Mouse (Mus musculus) neural tube, embryonic 11.5 days (tissue): ENCODE results near the gene Tcp11l2. TPM values are rescaled to one million over a fixed set of nuclear protein-coding genes. Genes with fewer than 3 reads are reported as not detected.

Experiments used
- ATAC-seq: fragments of 200-750 bp; cut with Nextera tagmentation; 2 replicates; pipeline ENCODE4 v1.8.0; 2017; ENCODE audit warnings: moderate number of reproducible peaks, mild to moderate bottlenecking, moderate TSS enrichment, moderate library complexity; ENCODE audit not compliant: insufficient read depth, low FRiP score, low TSS enrichment
- DNase-seq: peaks from one replicate; pipeline ENCODE4 v3.0.0-alpha.2; 2015; ENCODE audit warnings: low spot score
- H3K27ac ChIP-seq: fragments of 300-500 bp; sonication (generic); 2 replicates; pipeline ENCODE4 v1.5.1; 2014; ENCODE audit warnings: low read depth, mild to moderate bottlenecking, low read length
- H3K27me3 ChIP-seq: fragments of 300-500 bp; sonication (generic); 2 replicates; pipeline ENCODE4 v1.6.1; 2014; ENCODE audit warnings: mild to moderate bottlenecking, low read length, mixed read lengths; ENCODE audit not compliant: control insufficient read depth, insufficient read depth
- H3K36me3 ChIP-seq: fragments of 300-500 bp; sonication (generic); 2 replicates; pipeline ENCODE4 v1.6.1; 2014; ENCODE audit warnings: mild to moderate bottlenecking, low read length, moderate library complexity, mixed read lengths; ENCODE audit not compliant: control insufficient read depth, insufficient read depth
- H3K4me1 ChIP-seq: fragments of 300-500 bp; sonication (generic); 2 replicates; pipeline ENCODE4 v1.6.1; 2014; ENCODE audit warnings: low read length, mixed read lengths; ENCODE audit not compliant: control insufficient read depth, insufficient read depth
- H3K4me2 ChIP-seq: fragments of 300-500 bp; sonication (generic); 2 replicates; pipeline ENCODE4 v1.6.1; 2014; ENCODE audit warnings: low read depth, mild to moderate bottlenecking, moderate library complexity
- H3K4me3 ChIP-seq: fragments of 300-500 bp; sonication (generic); 2 replicates; pipeline ENCODE4 v1.5.1; 2014; ENCODE audit warnings: low read depth, low read length
- H3K9ac ChIP-seq: fragments of 300-500 bp; sonication (generic); 2 replicates; pipeline ENCODE4 v1.6.1; 2014; ENCODE audit warnings: mild to moderate bottlenecking, low read length
- H3K9me3 ChIP-seq: fragments of 300-500 bp; sonication (generic); 2 replicates; pipeline ENCODE4 v1.6.1; 2016; ENCODE audit warnings: low read length; ENCODE audit not compliant: control insufficient read depth
- WGBS: fragments of 180-500 bp; shearing (Covaris S2); extraction: QIAGEN DNeasy Blood & Tissue Kit; methylation state at CpG from one replicate; pipeline ENCODE4 v1.1.7; 2014; 5-methylcytosine and 5-hydroxymethylcytosine counted together
- polyA plus RNA-seq: library from polyadenylated mRNA; unstranded; fragments of >200 nt; fragmentation: Nextera tagmentation; extraction: Ambion mirVana; gene quantifications from 2 replicates; pipeline ENCODE4 v1.2.1, GENCODE M21; 2014

Tcp11l2 gene
- polyA plus RNA-seq, 1 experiment from 2014 or later: 11.6 TPM

- Histone ChIP-seq H3K27ac (peak within 1 kb of the TSS; percentile 81), H3K4me2 (peak within 1 kb of the TSS; percentile 84), H3K27me3 (no peaks in the 10 kb centered on the region), H3K4me1 (no peaks in the 10 kb centered on the region; the same call in 1 of the 2 replicates), H3K9ac (peak within 1 kb of the TSS; percentile 56), H3K9me3 (no peaks in the 10 kb centered on the region), H3K4me3 (peak within 1 kb of the TSS; percentile 62), H3K36me3 (no peaks in the 10 kb centered on the region)
- WGBS: 8% methylated on average over 53 of the region's 53 CpGs
- ATAC-seq (peak; percentile 93), DNase-seq (peak; percentile 91)
Observed at GRCm38 (mm10) chr10:84621826-84622790, 45.7 kb downstream of the Tcp11l2 start, which contains the start of gene Polr3b. Gene Polr3b (plus strand): TSS chr10:84622292.

- no peaks in the 10 kb centered on the region for H3K27me3 ChIP-seq
- no peak for ATAC-seq
- H3K9me3 ChIP-seq: no peaks in the 10 kb centered on the region
- no peak overlapping the region for H3K4me2 ChIP-seq
- no peaks in the 10 kb centered on the region; the same call in 1 of the 2 replicates for H3K36me3 ChIP-seq
- H3K4me3 ChIP-seq: no peak overlapping the region
- H3K4me1 ChIP-seq: no peaks in the 10 kb centered on the region
- 66% methylated on average over 5 of the region's 5 CpGs for WGBS
- peak; percentile 46 for DNase-seq
- no peak overlapping the region for H3K9ac ChIP-seq
- H3K27ac ChIP-seq: no peak overlapping the region
Observed at GRCm38 (mm10) chr10:84631182-84631581, 54.8 kb downstream of the Tcp11l2 start.

GRCm38 (mm10) chr10:84632005-84632404 lies 55.6 kb downstream of the Tcp11l2 start:
- Histone ChIP-seq H3K9ac (no peak overlapping the region), H3K4me3 (no peak overlapping the region), H3K9me3 (no peaks in the 10 kb centered on the region), H3K27ac (no peak overlapping the region), H3K4me1 (no peaks in the 10 kb centered on the region), H3K27me3 (no peaks in the 10 kb centered on the region), H3K4me2 (no peak overlapping the region), H3K36me3 (no peaks in the 10 kb centered on the region; the same call in 1 of the 2 replicates)
- no peak for ATAC-seq
- WGBS: 88% methylated on average over 4 of the region's 4 CpGs
- DNase-seq: no peak

- WGBS: 93% methylated on average over 10 of the region's 10 CpGs
- Histone ChIP-seq H3K9ac (no peak overlapping the region), H3K36me3 (no peaks in the 10 kb centered on the region; the same call in none of the 2 replicates), H3K4me3 (no peak overlapping the region), H3K9me3 (no peaks in the 10 kb centered on the region), H3K27me3 (no peaks in the 10 kb centered on the region), H3K4me1 (no peaks in the 10 kb centered on the region), H3K27ac (no peak overlapping the region), H3K4me2 (no peak overlapping the region)
- no peak for DNase-seq
- no peak for ATAC-seq
Observed at GRCm38 (mm10) chr10:84636656-84637055, 60.2 kb downstream of the Tcp11l2 start.

GRCm38 (mm10) chr10:84638382-84638781 lies 62.0 kb downstream of the Tcp11l2 start:
- Histone ChIP-seq H3K36me3 (no peaks in the 10 kb centered on the region; the same call in none of the 2 replicates), H3K27ac (no peak overlapping the region), H3K9ac (no peak overlapping the region), H3K27me3 (no peaks in the 10 kb centered on the region), H3K4me3 (no peak overlapping the region), H3K4me2 (no peak overlapping the region), H3K9me3 (no peaks in the 10 kb centered on the region), H3K4me1 (peaks cover 4% of the 10 kb centered on the region; the same call in 1 of the 2 replicates)
- no peak for DNase-seq
- 91% methylated on average over 4 of the region's 4 CpGs for WGBS
- ATAC-seq: no peak

- Histone ChIP-seq H3K4me2 (no peak overlapping the region), H3K36me3 (no peaks in the 10 kb centered on the region; the same call in none of the 2 replicates), H3K4me3 (no peak overlapping the region), H3K9me3 (no peaks in the 10 kb centered on the region), H3K27ac (no peak overlapping the region), H3K9ac (no peak overlapping the region), H3K4me1 (peaks cover 4% of the 10 kb centered on the region; the same call in 1 of the 2 replicates), H3K27me3 (no peaks in the 10 kb centered on the region)
- ATAC-seq (no peak), DNase-seq (no peak)
- WGBS: 82% methylated on average over 4 of the region's 4 CpGs
Observed at GRCm38 (mm10) chr10:84639525-84640287, 63.3 kb downstream of the Tcp11l2 start.

GRCm38 (mm10) chr10:84640861-84641260 lies 64.4 kb downstream of the Tcp11l2 start:
- Histone ChIP-seq H3K9me3 (no peaks in the 10 kb centered on the region), H3K27ac (no peak overlapping the region), H3K4me1 (peaks cover 4% of the 10 kb centered on the region; the same call in 1 of the 2 replicates), H3K36me3 (no peaks in the 10 kb centered on the region; the same call in none of the 2 replicates), H3K4me3 (no peak overlapping the region), H3K9ac (no peak overlapping the region), H3K4me2 (no peak overlapping the region), H3K27me3 (no peaks in the 10 kb centered on the region)
- no peak for ATAC-seq
- WGBS: 89% methylated on average over 7 of the region's 7 CpGs
- DNase-seq: no peak

GRCm38 (mm10) chr10:84641576-84641975 lies 65.2 kb downstream of the Tcp11l2 start:
- ATAC-seq: no peak
- Histone ChIP-seq H3K27ac (no peak overlapping the region), H3K9ac (no peak overlapping the region), H3K4me3 (no peak overlapping the region), H3K4me1 (peaks cover 4% of the 10 kb centered on the region; the same call in 1 of the 2 replicates), H3K4me2 (no peak overlapping the region), H3K9me3 (no peaks in the 10 kb centered on the region), H3K36me3 (no peaks in the 10 kb centered on the region; the same call in none of the 2 replicates), H3K27me3 (no peaks in the 10 kb centered on the region)
- 88% methylated on average over 2 of the region's 2 CpGs for WGBS
- no peak for DNase-seq
